Mouse (Mus musculus): ENCODE results near the gene Nfil3. TPM values are rescaled to one million over a fixed set of nuclear protein-coding genes. Genes with fewer than 3 reads are reported as not detected.
A peak's percentile ranks its signal among the peaks of the same experiment; 100 is the strongest.

The Nfil3 gene
- polyA plus RNA-seq, 1 experiment from 2014 or later, result 39.6 TPM

GRCm38 (mm10) chr13:52998541-52998940, 17.7 kb upstream of the Nfil3 start:
- Histone ChIP-seq H3K4me2 (replicated peaks) (no peak overlapping the region), H3K27ac (no peak overlapping the region), H3K9ac (no peak overlapping the region), H3K9me3 (replicated peaks) (no peaks in the 10 kb centered on the region), H3K27me3 (no peaks in the 10 kb centered on the region), H3K4me1 (no peaks in the 10 kb centered on the region), H3K4me3 (no peak overlapping the region), H3K36me3 (no peaks in the 10 kb centered on the region)
- no peak for ATAC-seq (ENCODE audit: low FRiP score)
- WGBS, result 85% methylated on average over 10 of the region's 10 CpGs

GRCm38 (mm10) chr13:52997806-52998205, 16.9 kb upstream of the Nfil3 start:
- no peak overlapping the region for H3K4me2 ChIP-seq (replicated peaks)
- H3K4me1 ChIP-seq, result no peaks in the 10 kb centered on the region
- no peaks in the 10 kb centered on the region for H3K27me3 ChIP-seq
- H3K4me3 ChIP-seq, result no peak overlapping the region
- no peak overlapping the region for H3K27ac ChIP-seq
- 76% methylated on average over 2 of the region's 2 CpGs for WGBS
- no peak overlapping the region for H3K9ac ChIP-seq
- H3K36me3 ChIP-seq, result no peaks in the 10 kb centered on the region
- no peak for ATAC-seq (ENCODE audit: low FRiP score)
- no peaks in the 10 kb centered on the region for H3K9me3 ChIP-seq (replicated peaks)

- no peak overlapping the region for H3K4me2 ChIP-seq (replicated peaks)
- no peak for ATAC-seq (ENCODE audit: low FRiP score)
These were observed 15.3 kb upstream of the Nfil3 start for GRCm38 (mm10) chr13:52996201-52996600.

GRCm38 (mm10) chr13:52994197-52994881, 13.5 kb upstream of the Nfil3 start:
- no peak overlapping the region for H3K9ac ChIP-seq
- H3K27ac ChIP-seq, result no peak overlapping the region
- no peak overlapping the region for H3K4me2 ChIP-seq (replicated peaks)
- ATAC-seq (ENCODE audit: low FRiP score), result no peak
- H3K4me1 ChIP-seq, result no peaks in the 10 kb centered on the region
- 75% methylated on average over 10 of the region's 10 CpGs for WGBS
- no peak overlapping the region for H3K4me3 ChIP-seq
- no peaks in the 10 kb centered on the region for H3K9me3 ChIP-seq (replicated peaks)
- no peaks in the 10 kb centered on the region for H3K36me3 ChIP-seq
- H3K27me3 ChIP-seq, result no peaks in the 10 kb centered on the region

More at GRCm38 (mm10) chr13:52996201-52996600, 15.3 kb upstream of the Nfil3 start:
- Histone ChIP-seq H3K9me3 (replicated peaks) (no peaks in the 10 kb centered on the region), H3K27ac (no peak overlapping the region), H3K27me3 (no peaks in the 10 kb centered on the region), H3K4me3 (no peak overlapping the region), H3K4me1 (no peaks in the 10 kb centered on the region), H3K36me3 (no peaks in the 10 kb centered on the region), H3K9ac (no peak overlapping the region)
- WGBS, result 73% methylated on average over 8 of the region's 8 CpGs

GRCm38 (mm10) chr13:52990139-52990538, 9.3 kb upstream of the Nfil3 start:
- no peak for ATAC-seq (ENCODE audit: low FRiP score)
- H3K4me1 ChIP-seq, result no peaks in the 10 kb centered on the region
- H3K36me3 ChIP-seq, result no peaks in the 10 kb centered on the region
- H3K27me3 ChIP-seq, result no peaks in the 10 kb centered on the region; the same call in 1 of the 2 replicates
- no peak overlapping the region for H3K27ac ChIP-seq
- no peaks in the 10 kb centered on the region for H3K9me3 ChIP-seq (replicated peaks)
- H3K4me3 ChIP-seq, result no peak overlapping the region
- no peak overlapping the region for H3K9ac ChIP-seq
- 61% methylated on average over 9 of the region's 9 CpGs for WGBS
- no peak overlapping the region for H3K4me2 ChIP-seq (replicated peaks)

GRCm38 (mm10) chr13:52989005-52989404, 8.1 kb upstream of the Nfil3 start:
- Histone ChIP-seq H3K9me3 (replicated peaks) (no peaks in the 10 kb centered on the region), H3K27me3 (no peaks in the 10 kb centered on the region; the same call in 1 of the 2 replicates), H3K4me2 (replicated peaks) (no peak overlapping the region), H3K4me1 (no peaks in the 10 kb centered on the region), H3K4me3 (no peak overlapping the region), H3K9ac (no peak overlapping the region), H3K27ac (no peak overlapping the region), H3K36me3 (no peaks in the 10 kb centered on the region)
- WGBS, result 85% methylated on average over 16 of the region's 16 CpGs
- no peak for ATAC-seq (ENCODE audit: low FRiP score)

GRCm38 (mm10) chr13:52987880-52988279, 7.0 kb upstream of the Nfil3 start:
- Histone ChIP-seq H3K36me3 (no peaks in the 10 kb centered on the region), H3K27ac (no peak overlapping the region), H3K4me2 (replicated peaks) (no peak overlapping the region), H3K9ac (no peak overlapping the region), H3K9me3 (replicated peaks) (no peaks in the 10 kb centered on the region), H3K4me3 (no peak overlapping the region), H3K27me3 (no peaks in the 10 kb centered on the region; the same call in 1 of the 2 replicates), H3K4me1 (no peaks in the 10 kb centered on the region)
- ATAC-seq (ENCODE audit: low FRiP score), result no peak
- WGBS, result 74% methylated on average over 1 of the region's 1 CpGs

GRCm38 (mm10) chr13:52986215-52986780, 5.4 kb upstream of the Nfil3 start:
- 75% methylated on average over 10 of the region's 10 CpGs for WGBS
- Histone ChIP-seq H3K4me3 (no peak overlapping the region), H3K4me1 (peaks cover 8% of the 10 kb centered on the region; the same call in 1 of the 2 replicates), H3K27me3 (peaks cover 6% of the 10 kb centered on the region; the same call in 1 of the 2 replicates), H3K9ac (no peak overlapping the region), H3K27ac (no peak overlapping the region), H3K36me3 (no peaks in the 10 kb centered on the region), H3K9me3 (replicated peaks) (no peaks in the 10 kb centered on the region), H3K4me2 (replicated peaks) (no peak overlapping the region)
- no peak for ATAC-seq (ENCODE audit: low FRiP score)

- Histone ChIP-seq H3K27me3 (peaks cover 6% of the 10 kb centered on the region; the same call in 1 of the 2 replicates), H3K9me3 (replicated peaks) (no peaks in the 10 kb centered on the region), H3K9ac (no peak overlapping the region), H3K4me2 (replicated peaks) (no peak overlapping the region), H3K27ac (no peak overlapping the region), H3K4me3 (no peak overlapping the region), H3K4me1 (peaks cover 8% of the 10 kb centered on the region; the same call in 1 of the 2 replicates), H3K36me3 (no peaks in the 10 kb centered on the region)
- no peak for ATAC-seq (ENCODE audit: low FRiP score)
- 83% methylated on average over 12 of the region's 12 CpGs for WGBS
These were observed 4.8 kb upstream of the Nfil3 start for GRCm38 (mm10) chr13:52985508-52986214.

GRCm38 (mm10) chr13:52982703-52983102, 1.8 kb upstream of the Nfil3 start:
- WGBS, result under 1% methylated on average over 12 of the region's 12 CpGs
- ATAC-seq (ENCODE audit: low FRiP score), result no peak
- no peak overlapping the region; the same call in 1 of the 2 replicates for H3K4me3 ChIP-seq

GRCm38 (mm10) chr13:52981441-52982281, 788 bp upstream of the Nfil3 start:
- H3K4me3 ChIP-seq, result peak overlapping the region; percentile 84
- peak overlapping the region; percentile 60; the same call in 1 of the 2 replicates for H3K27ac ChIP-seq
- H3K9ac ChIP-seq, result peak overlapping the region; percentile 89
- no peak; the same call in 1 of the 2 replicates for ATAC-seq (ENCODE audit: low FRiP score)
- WGBS, result 1% methylated on average over 51 of the region's 51 CpGs
- peak overlapping the region; percentile 94 for H3K4me2 ChIP-seq (replicated peaks)
- peaks cover 6% of the 10 kb centered on the region; the same call in 1 of the 2 replicates for H3K27me3 ChIP-seq
- no peaks in the 10 kb centered on the region for H3K9me3 ChIP-seq (replicated peaks)
- peaks cover 21% of the 10 kb centered on the region for H3K4me1 ChIP-seq
- H3K36me3 ChIP-seq, result no peaks in the 10 kb centered on the region

More at GRCm38 (mm10) chr13:52982703-52983102, 1.8 kb upstream of the Nfil3 start:
- peaks cover 10% of the 10 kb centered on the region for H3K4me1 ChIP-seq
- H3K9me3 ChIP-seq (replicated peaks), result no peaks in the 10 kb centered on the region
- H3K36me3 ChIP-seq, result no peaks in the 10 kb centered on the region
- no peak overlapping the region for H3K9ac ChIP-seq
- H3K4me2 ChIP-seq (replicated peaks), result peak overlapping the region; percentile 41
- no peak overlapping the region for H3K27ac ChIP-seq
- peaks cover 6% of the 10 kb centered on the region; the same call in 1 of the 2 replicates for H3K27me3 ChIP-seq

All from hindbrain, embryonic 12.5 days (tissue).